Mouse (Mus musculus): ENCODE measurements around the gene Xrcc5. TPM values are rescaled to one million over a fixed set of nuclear protein-coding genes. Genes with fewer than 3 reads are reported as not detected.
A peak's percentile ranks its signal among the peaks of the same experiment; 100 is the strongest.

Gene Xrcc5
- total RNA-seq (2014; rRNA removed) (18.7 and 23.5 TPM in 2 replicates), polyA plus RNA-seq (2012; rRNA removed) (3.2 and 3.3 TPM in 2 replicates)

DNA sequence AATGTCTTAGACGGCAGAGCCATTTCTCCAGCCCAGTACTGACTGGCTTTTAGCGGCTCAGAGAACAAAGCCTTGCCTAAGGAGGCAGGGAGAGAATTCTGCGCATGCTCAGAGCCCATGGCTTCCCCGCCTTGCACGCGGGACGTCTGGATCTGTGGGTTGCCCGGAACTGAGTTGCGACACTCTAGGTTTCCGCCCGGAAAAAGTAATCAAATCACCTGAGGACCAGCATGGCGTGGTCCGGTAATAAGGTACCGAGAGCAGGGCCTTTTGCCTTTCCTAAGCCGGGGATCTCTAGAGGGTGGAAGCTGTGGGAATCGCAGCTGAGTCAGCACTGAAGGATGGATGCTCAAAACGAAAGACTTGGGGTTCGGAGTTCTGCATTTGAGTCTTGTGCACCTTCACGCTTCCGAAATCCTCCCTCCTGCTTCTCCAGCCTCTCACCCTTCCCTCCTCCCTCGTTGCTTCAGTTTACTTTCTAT lies at the start of gene Xrcc5:
TSS of gene Xrcc5 (plus strand) at position 105 of the 482 bp plus-strand sequence.
- peak within 1 kb of the TSS; percentile 59 for H3K4me3 ChIP-seq (ENCODE audit: insufficient read depth, low read depth, low read length)
- peak within 1 kb of the TSS; percentile 85 for H3K27ac ChIP-seq (replicated peaks; ENCODE audit: insufficient read depth, low read depth, low read length)
- H3K9ac ChIP-seq (ENCODE audit: low read depth, low read length): peak within 1 kb of the TSS; percentile 59
- under 1% methylated on average over 21 of the region's 21 CpGs for WGBS
- no peaks in the 10 kb centered on the region for H3K36me3 ChIP-seq (ENCODE audit: control insufficient read depth, insufficient read depth, low read length)
- H3K79me2 ChIP-seq (ENCODE audit: control insufficient read depth, insufficient read depth, low read length): no peaks in the 10 kb centered on the region
- no peaks in the 10 kb centered on the region for H3K27me3 ChIP-seq (ENCODE audit: control insufficient read depth, insufficient read depth, low read length)
- no peaks in the 10 kb centered on the region for H3K4me1 ChIP-seq (ENCODE audit: control insufficient read depth, insufficient read depth, low read length)
- TF ChIP-seq CTCF (IDR thresholded peaks at IDR 0.05; ENCODE audit: low read depth, low read length) (no peak), POLR2A (IDR thresholded peaks at IDR 0.05; ENCODE audit: extremely low read depth, insufficient read depth, low read length) (0 out of 2 replicates have a peak, but pooled peaks have one; percentile 21)
- peak; percentile 89 for DNase-seq (ENCODE audit: extremely low read depth, low read depth, low spot score)

GRCm38 (mm10) chr1:72263099-72263498 lies 44.1 kb upstream of the Xrcc5 start:
- no peak overlapping the region for H3K27ac ChIP-seq (replicated peaks; ENCODE audit: insufficient read depth, low read depth, low read length)
- peaks cover 2% of the 10 kb centered on the region; the same call in 1 of the 2 replicates for H3K4me1 ChIP-seq (ENCODE audit: control insufficient read depth, insufficient read depth, low read length)
- TF ChIP-seq POLR2A (IDR thresholded peaks at IDR 0.05; ENCODE audit: extremely low read depth, insufficient read depth, low read length) (no peak), CTCF (IDR thresholded peaks at IDR 0.05; ENCODE audit: low read depth, low read length) (no peak)
- peaks cover 62% of the 10 kb centered on the region for H3K36me3 ChIP-seq (ENCODE audit: control insufficient read depth, insufficient read depth, low read length)
- 46% methylated on average over 3 of the region's 3 CpGs for WGBS
- no peaks in the 10 kb centered on the region for H3K27me3 ChIP-seq (ENCODE audit: control insufficient read depth, insufficient read depth, low read length)
- no peaks in the 10 kb centered on the region for H3K79me2 ChIP-seq (ENCODE audit: control insufficient read depth, insufficient read depth, low read length)
- DNase-seq (ENCODE audit: extremely low read depth, low read depth, low spot score): peak; percentile 67
- no peak overlapping the region for H3K9ac ChIP-seq (ENCODE audit: low read depth, low read length)
- no peak overlapping the region for H3K4me3 ChIP-seq (ENCODE audit: insufficient read depth, low read depth, low read length)

GRCm38 (mm10) chr1:72278085-72278484 lies 29.1 kb upstream of the Xrcc5 start:
- Histone ChIP-seq H3K4me3 (ENCODE audit: insufficient read depth, low read depth, low read length) (no peak overlapping the region), H3K36me3 (ENCODE audit: control insufficient read depth, insufficient read depth, low read length) (peaks cover 28% of the 10 kb centered on the region), H3K27ac (replicated peaks; ENCODE audit: insufficient read depth, low read depth, low read length) (peak overlapping the region; percentile 81), H3K79me2 (ENCODE audit: control insufficient read depth, insufficient read depth, low read length) (peaks cover 8% of the 10 kb centered on the region; the same call in 1 of the 2 replicates), H3K4me1 (ENCODE audit: control insufficient read depth, insufficient read depth, low read length) (peaks cover 21% of the 10 kb centered on the region), H3K9ac (ENCODE audit: low read depth, low read length) (no peak overlapping the region), H3K27me3 (ENCODE audit: control insufficient read depth, insufficient read depth, low read length) (no peaks in the 10 kb centered on the region)
- WGBS: 25% methylated on average over 3 of the region's 3 CpGs
- peak; percentile 96 for DNase-seq (ENCODE audit: extremely low read depth, low read depth, low spot score)
- no peak for TF ChIP-seq CTCF (IDR thresholded peaks at IDR 0.05; ENCODE audit: low read depth, low read length)
- TF ChIP-seq POLR2A (IDR thresholded peaks at IDR 0.05; ENCODE audit: extremely low read depth, insufficient read depth, low read length): no peak

GRCm38 (mm10) chr1:72282604-72283003 lies 24.6 kb upstream of the Xrcc5 start:
- H3K9ac ChIP-seq (ENCODE audit: low read depth, low read length): peak overlapping the region; percentile 46
- H3K27ac ChIP-seq (replicated peaks; ENCODE audit: insufficient read depth, low read depth, low read length): peak overlapping the region; percentile 60
- no peaks in the 10 kb centered on the region for H3K36me3 ChIP-seq (ENCODE audit: control insufficient read depth, insufficient read depth, low read length)
- DNase-seq (ENCODE audit: extremely low read depth, low read depth, low spot score): peak; percentile 88
- 40% methylated on average over 1 of the region's 1 CpGs for WGBS
- peaks cover 22% of the 10 kb centered on the region for H3K4me1 ChIP-seq (ENCODE audit: control insufficient read depth, insufficient read depth, low read length)
- peak overlapping the region; percentile 51; the same call in 1 of the 2 replicates for H3K4me3 ChIP-seq (ENCODE audit: insufficient read depth, low read depth, low read length)
- peaks cover 8% of the 10 kb centered on the region; the same call in 1 of the 2 replicates for H3K79me2 ChIP-seq (ENCODE audit: control insufficient read depth, insufficient read depth, low read length)
- H3K27me3 ChIP-seq (ENCODE audit: control insufficient read depth, insufficient read depth, low read length): no peaks in the 10 kb centered on the region
- no peak for TF ChIP-seq CTCF (IDR thresholded peaks at IDR 0.05; ENCODE audit: low read depth, low read length)

- Histone ChIP-seq H3K4me3 (ENCODE audit: insufficient read depth, low read depth, low read length) (peak within 1 kb of the TSS; percentile 78), H3K4me1 (ENCODE audit: control insufficient read depth, insufficient read depth, low read length) (peaks cover 27% of the 10 kb centered on the region)
These were observed 23.2 kb upstream of the Xrcc5 start, which contains the start of the genes Pecr and Tmem169 for GRCm38 (mm10) chr1:72283992-72284485. Gene Pecr (minus strand): TSS chr1:72284314. Gene Tmem169 (plus strand): TSS chr1:72284369.

DNA sequence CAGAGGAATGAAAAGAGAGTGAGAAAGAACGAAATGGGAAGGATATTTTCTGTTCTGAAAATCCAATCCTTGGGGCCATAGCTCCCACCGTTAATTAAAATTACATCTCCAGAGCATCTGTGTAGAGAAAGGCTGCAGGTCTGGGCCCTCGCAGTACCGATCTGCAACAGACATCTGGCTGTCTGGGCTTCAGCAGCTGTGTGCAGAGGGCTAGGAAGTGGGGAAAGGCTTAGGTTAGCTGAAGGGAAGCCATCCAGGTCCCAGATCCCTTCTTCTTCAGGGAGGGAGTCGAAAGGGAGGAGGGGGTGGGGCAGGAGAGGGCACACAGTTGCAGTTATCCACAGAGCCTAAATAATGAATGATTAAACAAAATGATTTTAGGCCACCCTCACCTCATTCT lies 22.7 kb upstream of the Xrcc5 start:
- Histone ChIP-seq H3K36me3 (ENCODE audit: control insufficient read depth, insufficient read depth, low read length) (no peaks in the 10 kb centered on the region), H3K27me3 (ENCODE audit: control insufficient read depth, insufficient read depth, low read length) (no peaks in the 10 kb centered on the region), H3K4me1 (ENCODE audit: control insufficient read depth, insufficient read depth, low read length) (peaks cover 27% of the 10 kb centered on the region), H3K4me3 (ENCODE audit: insufficient read depth, low read depth, low read length) (no peak overlapping the region), H3K9ac (ENCODE audit: low read depth, low read length) (no peak overlapping the region), H3K79me2 (ENCODE audit: control insufficient read depth, insufficient read depth, low read length) (peaks cover 5% of the 10 kb centered on the region; the same call in 1 of the 2 replicates), H3K27ac (replicated peaks; ENCODE audit: insufficient read depth, low read depth, low read length) (no peak overlapping the region)
- no peak for DNase-seq (ENCODE audit: extremely low read depth, low read depth, low spot score)
- TF ChIP-seq POLR2A (IDR thresholded peaks at IDR 0.05; ENCODE audit: extremely low read depth, insufficient read depth, low read length) (no peak), CTCF (IDR thresholded peaks at IDR 0.05; ENCODE audit: low read depth, low read length) (no peak)
- 10% methylated on average over 5 of the region's 5 CpGs for WGBS

More at GRCm38 (mm10) chr1:72283992-72284485, 23.2 kb upstream of the Xrcc5 start, which contains the start of the genes Pecr and Tmem169:
- under 1% methylated on average over 30 of the region's 30 CpGs for WGBS
- peak; percentile 94 for DNase-seq (ENCODE audit: extremely low read depth, low read depth, low spot score)
- Histone ChIP-seq H3K9ac (ENCODE audit: low read depth, low read length) (peak within 1 kb of the TSS; percentile 81), H3K27ac (replicated peaks; ENCODE audit: insufficient read depth, low read depth, low read length) (peak within 1 kb of the TSS; percentile 85), H3K36me3 (ENCODE audit: control insufficient read depth, insufficient read depth, low read length) (no peaks in the 10 kb centered on the region), H3K79me2 (ENCODE audit: control insufficient read depth, insufficient read depth, low read length) (peaks cover 8% of the 10 kb centered on the region; the same call in 1 of the 2 replicates), H3K27me3 (ENCODE audit: control insufficient read depth, insufficient read depth, low read length) (no peaks in the 10 kb centered on the region)
- peak; percentile 81; the same call in 1 of the 2 replicates for TF ChIP-seq POLR2A (IDR thresholded peaks at IDR 0.05; ENCODE audit: extremely low read depth, insufficient read depth, low read length)
- peak; percentile 31; the same call in 1 of the 2 replicates for TF ChIP-seq CTCF (IDR thresholded peaks at IDR 0.05; ENCODE audit: low read depth, low read length)

All from liver, adult 2 months (tissue).